Mouse (Mus musculus) embryonic facial prominence, embryonic 14.5 days (tissue): ENCODE measurements around the gene Dlgap5. TPM values are rescaled to one million over a fixed set of nuclear protein-coding genes. Genes with fewer than 3 reads are reported as not detected.

ENCODE experiments used
- ATAC-seq: fragments of 200-750 bp; cut with Nextera tagmentation; 2 replicates; pipeline ENCODE4 v1.8.0; 2017; ENCODE audit warnings: low read depth, moderate number of reproducible peaks, moderate TSS enrichment
- DNase-seq: peaks from one replicate; pipeline ENCODE4 v3.0.0-alpha.2; 2015; ENCODE audit warnings: low spot score
- H3K27ac ChIP-seq: fragments of 300-500 bp; sonication (generic); replicated peaks from 2 replicates; pipeline ENCODE4 v1.5.1; 2014; ENCODE audit warnings: low read depth, mild to moderate bottlenecking, low read length, moderate library complexity
- H3K27me3 ChIP-seq: fragments of 300-500 bp; sonication (generic); replicated peaks from 2 replicates; pipeline ENCODE4 v1.6.1; 2014; ENCODE audit warnings: low read length; ENCODE audit not compliant: control insufficient read depth, insufficient read depth
- H3K36me3 ChIP-seq: fragments of 300-500 bp; sonication (generic); 2 replicates; pipeline ENCODE4 v1.6.1; 2014; ENCODE audit warnings: low read length, mixed read lengths; ENCODE audit not compliant: control insufficient read depth, insufficient read depth
- H3K4me1 ChIP-seq: fragments of 300-500 bp; sonication (generic); 2 replicates; pipeline ENCODE4 v1.6.1; 2014; ENCODE audit warnings: antibody characterized with exemption, low read length; ENCODE audit not compliant: control insufficient read depth, insufficient read depth
- H3K4me2 ChIP-seq: fragments of 300-500 bp; sonication (generic); 2 replicates; pipeline ENCODE4 v1.6.1; 2014; ENCODE audit warnings: low read depth, mild to moderate bottlenecking, low read length, moderate library complexity, mixed read lengths
- H3K4me3 ChIP-seq: fragments of 300-500 bp; sonication (generic); 2 replicates; pipeline ENCODE4 v1.5.1; 2014; ENCODE audit warnings: low read depth, mild to moderate bottlenecking, low read length
- H3K9ac ChIP-seq: fragments of 300-500 bp; sonication (generic); 2 replicates; pipeline ENCODE4 v1.6.1; 2014; ENCODE audit warnings: low read depth, mild to moderate bottlenecking, low read length, moderate library complexity, mixed read lengths
- H3K9me3 ChIP-seq: fragments of 300-500 bp; sonication (generic); 2 replicates; pipeline ENCODE4 v1.6.1; 2016; ENCODE audit warnings: low read length; ENCODE audit not compliant: control insufficient read depth
- WGBS: fragments of 180-500 bp; shearing (Covaris S2); extraction: QIAGEN DNeasy Blood & Tissue Kit; methylation state at CpG from one replicate; pipeline ENCODE4 v1.1.7; 2014; 5-methylcytosine and 5-hydroxymethylcytosine counted together
- polyA plus RNA-seq: library from polyadenylated mRNA; unstranded; fragments of >200 nt; fragmentation: Nextera tagmentation; extraction: Ambion mirVana; gene quantifications from 2 replicates; pipeline ENCODE4 v1.2.1, GENCODE M21; 2014

Dlgap5 gene
- polyA plus RNA-seq, 1 experiment from 2014 or later = 25.5 TPM

- Histone ChIP-seq H3K27me3 (peaks cover 3% of the 10 kb centered on the region; the same call in 1 of the 2 replicates), H3K36me3 (no peaks in the 10 kb centered on the region), H3K27ac (peak within 1 kb of the TSS; percentile 54), H3K4me1 (peaks cover 14% of the 10 kb centered on the region), H3K4me2 (peak within 1 kb of the TSS; percentile 31), H3K9me3 (no peaks in the 10 kb centered on the region), H3K9ac (no peak within 1 kb of the TSS), H3K4me3 (no peak within 1 kb of the TSS)
- peak; percentile 87 for DNase-seq
- peak; percentile 88 for ATAC-seq
- WGBS = 36% methylated on average over 9 of the region's 9 CpGs
These were observed 50.7 kb downstream of the Dlgap5 start, which contains the start of gene Lgals3 for GRCm38 (mm10) chr14:47367461-47367860. Lgals3 (plus strand) TSS chr14:47367751.

DNA sequence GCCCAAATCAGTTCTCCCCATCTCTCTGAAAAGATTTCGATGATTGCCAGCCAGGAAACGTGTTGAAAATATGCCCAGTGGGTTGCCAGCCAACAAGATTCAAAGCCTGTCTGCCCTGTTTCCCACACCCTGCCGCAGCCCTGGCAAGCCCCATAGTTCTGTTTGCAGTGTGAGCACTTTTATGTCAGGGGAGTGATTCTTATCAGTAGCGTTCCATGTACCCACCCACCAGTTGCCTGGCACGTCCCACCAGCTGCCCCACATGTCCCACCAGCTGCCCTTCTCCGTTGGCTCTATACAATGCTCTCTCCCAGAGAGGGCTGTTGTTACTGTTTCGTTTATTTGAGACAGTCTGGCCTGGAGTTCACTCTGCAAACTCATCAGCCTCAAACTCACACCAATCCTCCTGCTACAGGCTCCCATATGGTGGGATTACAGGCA, 51.3 kb downstream of the Dlgap5 start:
- H3K9me3 ChIP-seq = no peaks in the 10 kb centered on the region
- 0 out of 2 replicates have a peak, but pooled peaks cover 2% of the 10 kb centered on the region for H3K27me3 ChIP-seq
- no peak overlapping the region; the same call in 1 of the 2 replicates for H3K27ac ChIP-seq
- no peak overlapping the region for H3K4me3 ChIP-seq
- no peak overlapping the region for H3K9ac ChIP-seq
- no peaks in the 10 kb centered on the region for H3K36me3 ChIP-seq
- WGBS = 53% methylated on average over 7 of the region's 7 CpGs
- H3K4me2 ChIP-seq = 0 out of 2 replicates have a peak overlapping the region, but pooled peaks have one; percentile 31
- H3K4me1 ChIP-seq = peaks cover 14% of the 10 kb centered on the region
- ATAC-seq (peak; percentile 76), DNase-seq (peak; percentile 74)

- Histone ChIP-seq H3K4me1 (peaks cover 11% of the 10 kb centered on the region), H3K36me3 (no peaks in the 10 kb centered on the region), H3K4me2 (peak overlapping the region; percentile 36), H3K27ac (no peak overlapping the region), H3K27me3 (no peaks in the 10 kb centered on the region), H3K4me3 (no peak overlapping the region), H3K9ac (no peak overlapping the region), H3K9me3 (no peaks in the 10 kb centered on the region)
- DNase-seq (no peak), ATAC-seq (no peak)
- 44% methylated on average over 21 of the region's 21 CpGs for WGBS
These were observed 53.3 kb downstream of the Dlgap5 start for GRCm38 (mm10) chr14:47364742-47365449.

- no peak overlapping the region for H3K4me2 ChIP-seq
- H3K36me3 ChIP-seq = no peaks in the 10 kb centered on the region
- no peaks in the 10 kb centered on the region for H3K9me3 ChIP-seq
- H3K4me1 ChIP-seq = peaks cover 2% of the 10 kb centered on the region; the same call in 1 of the 2 replicates
- H3K9ac ChIP-seq = no peak overlapping the region
- no peaks in the 10 kb centered on the region for H3K27me3 ChIP-seq
- ATAC-seq (no peak), DNase-seq (no peak)
- 79% methylated on average over 9 of the region's 9 CpGs for WGBS
- H3K4me3 ChIP-seq = no peak overlapping the region
- H3K27ac ChIP-seq = no peak overlapping the region
These were observed 56.3 kb downstream of the Dlgap5 start for GRCm38 (mm10) chr14:47361899-47362298.

DNA sequence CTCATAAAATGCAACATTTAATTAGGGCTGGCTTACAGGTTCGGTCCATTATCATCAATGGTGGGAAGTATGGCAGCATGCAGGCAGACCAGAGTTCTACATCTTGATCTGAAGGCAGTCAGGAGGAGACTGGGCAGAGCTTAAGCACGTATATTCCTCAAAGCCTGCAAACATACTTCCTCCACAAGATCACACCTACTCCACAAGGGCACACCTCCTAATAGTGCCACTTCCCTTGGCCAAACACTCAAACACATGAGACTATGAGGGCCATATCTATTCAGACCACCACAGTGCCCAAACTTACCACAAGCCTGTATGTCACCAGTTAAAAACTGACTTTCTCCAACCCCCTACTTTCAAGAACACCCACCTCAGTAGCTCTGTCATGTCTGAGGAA, 56.8 kb downstream of the Dlgap5 start:
- Histone ChIP-seq H3K36me3 (no peaks in the 10 kb centered on the region), H3K27me3 (no peaks in the 10 kb centered on the region), H3K4me1 (no peaks in the 10 kb centered on the region), H3K9ac (no peak overlapping the region), H3K4me2 (no peak overlapping the region), H3K9me3 (no peaks in the 10 kb centered on the region), H3K27ac (no peak overlapping the region), H3K4me3 (no peak overlapping the region)
- DNase-seq = no peak
- WGBS = 89% methylated on average over 2 of the region's 2 CpGs
- no peak for ATAC-seq

DNA sequence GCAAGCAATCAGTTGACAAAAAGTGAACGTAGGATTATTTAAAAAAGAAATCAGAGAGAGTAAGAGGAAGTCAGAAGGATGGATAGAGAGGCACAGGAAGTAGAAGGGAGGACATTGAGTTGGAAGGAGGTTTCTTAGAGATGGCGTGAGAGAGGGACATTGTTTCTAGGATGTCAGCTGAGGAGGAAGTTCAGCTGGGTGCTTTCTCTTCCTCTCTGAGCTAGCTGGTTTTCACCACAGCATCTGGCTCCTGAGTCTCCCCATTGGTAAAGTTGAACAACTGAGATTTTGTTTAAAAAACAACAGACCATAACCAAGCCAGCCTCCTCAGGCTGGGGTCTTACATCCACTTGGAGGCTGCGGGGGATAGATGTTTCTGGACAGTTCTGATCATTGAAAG, 58.6 kb downstream of the Dlgap5 start:
- no peak for ATAC-seq
- DNase-seq = no peak
- Histone ChIP-seq H3K9ac (no peak overlapping the region), H3K4me3 (no peak overlapping the region), H3K27me3 (no peaks in the 10 kb centered on the region), H3K4me2 (no peak overlapping the region), H3K9me3 (no peaks in the 10 kb centered on the region), H3K4me1 (no peaks in the 10 kb centered on the region), H3K36me3 (no peaks in the 10 kb centered on the region), H3K27ac (no peak overlapping the region)
- WGBS = 63% methylated on average over 3 of the region's 3 CpGs

DNA sequence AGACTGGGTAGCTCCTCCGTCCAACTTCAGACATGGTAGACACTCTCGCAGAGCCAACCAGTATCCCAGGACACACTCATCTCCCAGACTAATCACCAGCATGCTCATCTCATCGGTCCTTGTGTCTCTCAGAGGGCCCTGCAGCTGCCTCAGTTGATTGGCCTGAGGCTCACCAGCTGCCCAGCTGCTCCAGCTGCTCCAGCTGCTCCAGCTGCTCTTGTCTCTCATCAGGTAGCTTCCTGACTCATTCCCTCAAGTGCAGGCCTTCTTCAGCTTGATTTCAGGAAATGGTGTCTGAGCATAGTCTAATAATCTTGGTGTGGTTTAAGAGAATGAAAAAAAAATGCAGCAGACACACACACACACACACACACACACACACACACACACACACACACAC, 61.6 kb downstream of the Dlgap5 start:
- Histone ChIP-seq H3K27me3 (no peaks in the 10 kb centered on the region), H3K4me3 (no peak overlapping the region), H3K9me3 (no peaks in the 10 kb centered on the region), H3K27ac (no peak overlapping the region), H3K36me3 (no peaks in the 10 kb centered on the region), H3K4me2 (no peak overlapping the region), H3K9ac (no peak overlapping the region), H3K4me1 (no peaks in the 10 kb centered on the region)
- DNase-seq (no peak), ATAC-seq (no peak)
- WGBS = 73% methylated on average over 3 of the region's 3 CpGs

- Histone ChIP-seq H3K27ac (no peak overlapping the region), H3K4me1 (no peaks in the 10 kb centered on the region), H3K4me3 (no peak overlapping the region), H3K9me3 (no peaks in the 10 kb centered on the region), H3K36me3 (no peaks in the 10 kb centered on the region), H3K4me2 (no peak overlapping the region), H3K27me3 (no peaks in the 10 kb centered on the region), H3K9ac (no peak overlapping the region)
- ATAC-seq = no peak
- WGBS = 72% methylated on average over 4 of the region's 5 CpGs
- no peak for DNase-seq
These were observed 63.3 kb downstream of the Dlgap5 start for GRCm38 (mm10) chr14:47354948-47355347.

DNA sequence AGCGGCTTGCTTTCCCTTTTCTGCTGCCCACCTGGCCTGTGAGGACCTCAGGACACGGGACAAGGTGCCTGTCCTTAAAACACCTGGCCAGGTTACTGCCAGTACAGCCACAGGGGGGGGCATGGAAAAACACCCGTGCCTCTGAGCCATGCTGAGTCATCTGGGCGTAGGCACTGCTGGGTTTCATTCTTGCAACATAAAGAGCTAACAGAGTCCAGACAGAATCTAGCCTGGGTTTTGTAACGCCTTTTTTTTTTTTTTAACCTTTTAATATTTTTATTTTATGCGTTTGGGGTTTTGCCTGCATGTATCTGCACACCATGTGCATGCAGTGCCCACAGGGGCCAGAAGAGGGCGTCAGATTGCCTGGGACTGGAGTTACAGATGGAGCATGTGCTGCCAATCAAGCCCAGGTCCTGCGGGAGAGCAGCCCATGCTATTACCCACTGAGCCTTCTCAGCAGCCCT, 64.1 kb downstream of the Dlgap5 start:
- H3K4me3 ChIP-seq = no peak overlapping the region
- DNase-seq (no peak), ATAC-seq (no peak)
- H3K4me2 ChIP-seq = no peak overlapping the region
- no peaks in the 10 kb centered on the region for H3K36me3 ChIP-seq
- H3K27me3 ChIP-seq = no peaks in the 10 kb centered on the region
- no peak overlapping the region for H3K9ac ChIP-seq
- 65% methylated on average over 8 of the region's 8 CpGs for WGBS
- no peaks in the 10 kb centered on the region for H3K4me1 ChIP-seq
- H3K9me3 ChIP-seq = no peaks in the 10 kb centered on the region
- H3K27ac ChIP-seq = no peak overlapping the region
